Mouse (Mus musculus) embryonic fibroblast, embryonic 13.5 days (primary cell): Measurements from ENCODE around the gene Nav3.

Experiments
- CTCF ChIP-seq: IDR thresholded peaks from 2 replicates; pipeline ENCODE4 v1.5.1; 2011; ENCODE audit warnings: mild to moderate bottlenecking, control low read depth, low read length, moderate library complexity, borderline replicate concordance; ENCODE audit not compliant: insufficient read depth
- POLR2A ChIP-seq: IDR thresholded peaks from 2 replicates; pipeline ENCODE4 v1.6.1; 2011; ENCODE audit warnings: low read depth, mild to moderate bottlenecking, control low read depth, low read length, moderate library complexity

DNA sequence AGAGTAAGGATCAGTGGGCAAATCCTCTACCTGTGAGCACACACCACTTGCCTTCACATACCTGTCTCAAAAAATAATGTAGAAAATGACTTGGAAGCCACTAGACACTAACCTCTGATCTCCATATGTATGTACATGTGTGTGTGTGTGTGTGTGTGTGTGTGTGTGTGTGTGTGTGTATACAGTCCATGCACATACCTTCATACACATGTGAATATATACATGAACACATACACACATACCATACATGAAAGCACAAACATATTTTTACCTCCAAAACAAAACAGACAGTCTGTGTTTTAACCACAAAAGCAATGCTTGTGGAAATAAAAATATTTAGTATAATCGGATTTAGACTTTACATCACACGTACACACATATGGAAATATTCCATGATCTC is 287.1 kb downstream of the Nav3 start:
- TF ChIP-seq POLR2A (no peak), CTCF (no peak)
